Mouse (Mus musculus): ENCODE measurements around the gene Tsnax.

- TF ChIP-seq GATA1 (IDR thresholded peaks at IDR 0.05; ENCODE audit: borderline replicate concordance, low read length): no peak
- TF ChIP-seq FLI1 (IDR thresholded peaks at IDR 0.05; ENCODE audit: low read length): no peak
These were observed 41.0 kb downstream of the Tsnax start, which contains the start of gene Disc1 for GRCm38 (mm10) chr8:125053505-125054435.
